Mouse (Mus musculus) MEL (cell line): Measurements from ENCODE around the gene Tcstv3. TPM values are rescaled to one million over a fixed set of nuclear protein-coding genes. Genes with fewer than 3 reads are reported as not detected.
"Not testable (repeated sequence)": the region's sequence is repeated elsewhere in the genome, so short reads cannot be mapped to it uniquely, and the experiment has no call there.

ENCODE experiments used
- DNase-seq: peaks from one replicate; pipeline ENCODE4 v3.0.0; 2011; ENCODE audit warnings: low read depth, low spot score
- H3K27ac ChIP-seq: 2 replicates; pipeline ENCODE4 v1.5.1; 2012; ENCODE audit warnings: low read depth, mild to moderate bottlenecking, control low read depth, low read length, moderate library complexity; ENCODE audit not compliant: control insufficient read depth
- H3K27me3 ChIP-seq, 2 experiments: fragments of 150-350 bp in 1 of 2; sonication (generic) in 1 of 2; 2 replicates each; pipeline ENCODE4 v1.6.1; 2012; ENCODE audit warnings: low read length in 2 of 2, mild to moderate bottlenecking in 2 of 2, improper control_type of control experiment in 1 of 2, moderate library complexity in 1 of 2; ENCODE audit not compliant: insufficient read depth in 2 of 2, control insufficient read depth in 1 of 2
- H3K36me3 ChIP-seq, 2 experiments: 2 replicates each; pipeline ENCODE4 v1.6.1; 2012 to 2014; ENCODE audit warnings: low read length in 2 of 2, improper control_type of control experiment in 1 of 2, inconsistent platforms in 1 of 2, mild to moderate bottlenecking in 1 of 2; ENCODE audit not compliant: insufficient read depth in 2 of 2, control insufficient read depth in 1 of 2
- H3K4me1 ChIP-seq, 2 experiments: fragments of 150-350 bp in 1 of 2; sonication (generic) in 1 of 2; 2 replicates each; pipeline ENCODE4 v1.6.1; 2012; ENCODE audit warnings: low read length in 2 of 2, improper control_type of control experiment in 1 of 2, mild to moderate bottlenecking in 1 of 2; ENCODE audit not compliant: insufficient read depth in 2 of 2, control insufficient read depth in 1 of 2
- H3K4me3 ChIP-seq, 2 experiments: fragments of 150-350 bp in 1 of 2; sonication (generic) in 1 of 2; 2 replicates each; pipeline ENCODE4 v1.5.1; 2012; ENCODE audit warnings: low read depth in 2 of 2, low read length in 2 of 2, mild to moderate bottlenecking in 2 of 2, moderate library complexity in 2 of 2, control low read depth in 1 of 2, improper control_type of control experiment in 1 of 2; ENCODE audit not compliant: control insufficient read depth in 1 of 2, insufficient read depth in 1 of 2
- H3K79me2 ChIP-seq: 2 replicates; pipeline ENCODE4 v1.6.1; 2012; ENCODE audit warnings: mild to moderate bottlenecking, low read length, moderate library complexity; ENCODE audit not compliant: control insufficient read depth, poor library complexity, insufficient read depth
- H3K9ac ChIP-seq: 2 replicates; pipeline ENCODE4 v1.6.1; 2012; ENCODE audit warnings: low read depth, mild to moderate bottlenecking, control low read depth, low read length, moderate library complexity; ENCODE audit not compliant: control insufficient read depth, poor library complexity, severe bottlenecking
- H3K9me3 ChIP-seq: fragments of 150-350 bp; sonication (generic); replicated peaks from 2 replicates; pipeline ENCODE4 v1.6.1; 2012; ENCODE audit warnings: mild to moderate bottlenecking, low read length, improper control_type of control experiment, moderate library complexity; ENCODE audit not compliant: insufficient read depth
- CHD1 ChIP-seq: IDR thresholded peaks from 2 replicates; pipeline ENCODE4 v1.6.1; 2012; ENCODE audit warnings: low read depth, mild to moderate bottlenecking, inconsistent platforms, low read length, improper control_type of control experiment
- CTCF ChIP-seq, 3 experiments: IDR thresholded peaks in 2 of 3; conservative IDR thresholded peaks in 1 of 3; 2 replicates each; pipeline ENCODE4 v1.5.1; 2011 to 2012; ENCODE audit warnings: low read length in 3 of 3, low read depth in 2 of 3, mild to moderate bottlenecking in 2 of 3, improper control_type of control experiment in 1 of 3, inconsistent platforms in 1 of 3, mixed read lengths in 1 of 3, moderate library complexity in 1 of 3; ENCODE audit not compliant: control insufficient read depth in 1 of 3, insufficient read depth in 1 of 3, poor library complexity in 1 of 3, severe bottlenecking in 1 of 3
- E2F4 ChIP-seq: IDR thresholded peaks from 2 replicates; pipeline ENCODE4 v1.6.1; 2011; ENCODE audit warnings: low read depth, low read length, improper control_type of control experiment, borderline replicate concordance
- GABPA ChIP-seq: IDR thresholded peaks from 2 replicates; pipeline ENCODE4 v1.6.1; 2012; ENCODE audit warnings: low read depth, mild to moderate bottlenecking, inconsistent platforms, low read length, improper control_type of control experiment, moderate library complexity
- MAFK ChIP-seq: IDR thresholded peaks from 2 replicates; pipeline ENCODE4 v1.6.1; 2011; ENCODE audit warnings: low read depth, mild to moderate bottlenecking, low read length, improper control_type of control experiment, borderline replicate concordance
- MAX ChIP-seq: IDR thresholded peaks from 2 replicates; pipeline ENCODE4 v1.6.1; 2011; ENCODE audit warnings: low read length, improper control_type of control experiment
- MAZ ChIP-seq: IDR thresholded peaks from 2 replicates; pipeline ENCODE4 v1.6.1; 2012; ENCODE audit warnings: low read depth, mild to moderate bottlenecking, inconsistent platforms, low read length, improper control_type of control experiment
- MEF2A ChIP-seq: IDR thresholded peaks from 2 replicates; pipeline ENCODE4 v1.6.1; 2014; ENCODE audit warnings: low read depth, mild to moderate bottlenecking, inconsistent platforms, low read length, improper control_type of control experiment; ENCODE audit not compliant: poor library complexity, insufficient replicate concordance, severe bottlenecking; ENCODE audit errors: extremely low read depth
- NRF1 ChIP-seq: IDR thresholded peaks from 2 replicates; pipeline ENCODE4 v1.6.1; 2014; ENCODE audit warnings: low read depth, mild to moderate bottlenecking, inconsistent platforms, low read length, improper control_type of control experiment, moderate library complexity; ENCODE audit not compliant: poor library complexity, insufficient read depth, severe bottlenecking
- POLR2A ChIP-seq, 2 experiments: IDR thresholded peaks; 2 replicates each; pipeline ENCODE4 v1.6.1; 2011 to 2012; ENCODE audit warnings: low read length in 2 of 2, mild to moderate bottlenecking in 2 of 2, control low read depth in 1 of 2, improper control_type of control experiment in 1 of 2, low read depth in 1 of 2, moderate library complexity in 1 of 2; ENCODE audit not compliant: control insufficient read depth in 1 of 2, insufficient read depth in 1 of 2, poor library complexity in 1 of 2
- POLR2AphosphoS2 ChIP-seq: IDR thresholded peaks from 2 replicates; pipeline ENCODE4 v1.6.1; 2011; ENCODE audit warnings: low read length, improper control_type of control experiment
- TAL1 ChIP-seq: IDR thresholded peaks from 2 replicates; pipeline ENCODE4 v1.6.1; 2012; ENCODE audit warnings: mild to moderate bottlenecking, inconsistent platforms, low read length, moderate library complexity, mixed read lengths
- USF2 ChIP-seq, 2 experiments: IDR thresholded peaks; 2 replicates each; pipeline ENCODE4 v1.6.1; 2011 to 2012; ENCODE audit warnings: improper control_type of control experiment in 2 of 2, low read length in 2 of 2, borderline replicate concordance in 1 of 2, inconsistent platforms in 1 of 2, low read depth in 1 of 2, mild to moderate bottlenecking in 1 of 2; ENCODE audit not compliant: insufficient read depth in 1 of 2
- ZMIZ1 ChIP-seq: IDR thresholded peaks from 2 replicates; pipeline ENCODE4 v1.6.1; 2012; ENCODE audit warnings: low read depth, mild to moderate bottlenecking, inconsistent platforms, low read length, improper control_type of control experiment, moderate library complexity
- polyA plus RNA-seq, 2 experiments: library from polyadenylated mRNA; stranded (reverse) in 1 of 2; unstranded in 1 of 2; fragments of >175 nt in 1 of 2; fragments of >200 nt in 1 of 2; gene quantifications; 2 replicates each; pipeline versions ENCODE4 v1.2.1 to v1.2.4; 2012; ENCODE audit warnings: low replicate concordance in 2 of 2, low read depth in 1 of 2; ENCODE audit not compliant: insufficient read length in 2 of 2, insufficient read depth in 1 of 2, missing spikeins in 1 of 2
- total RNA-seq: library from RNA; depleted of rRNA; stranded (reverse); fragments of 300-350 nt; gene quantifications from 2 replicates; pipeline ENCODE4 v1.2.3, GENCODE M21; 2012; rRNA removed

Tcstv3 gene
- total RNA-seq (not detected in 2 replicates), polyA plus RNA-seq (not detected)

GRCm38 (mm10) chr13:120316578-120316977, at the start of gene Tcstv3:
Gene Tcstv3 (plus strand): TSS chr13:120316878.
- not testable (repeated sequence) for H3K36me3 ChIP-seq, H3K4me1 ChIP-seq, DNase-seq, H3K9me3 ChIP-seq, H3K79me2 ChIP-seq, H3K27ac ChIP-seq, H3K27me3 ChIP-seq, H3K4me3 ChIP-seq, H3K9ac ChIP-seq

DNA sequence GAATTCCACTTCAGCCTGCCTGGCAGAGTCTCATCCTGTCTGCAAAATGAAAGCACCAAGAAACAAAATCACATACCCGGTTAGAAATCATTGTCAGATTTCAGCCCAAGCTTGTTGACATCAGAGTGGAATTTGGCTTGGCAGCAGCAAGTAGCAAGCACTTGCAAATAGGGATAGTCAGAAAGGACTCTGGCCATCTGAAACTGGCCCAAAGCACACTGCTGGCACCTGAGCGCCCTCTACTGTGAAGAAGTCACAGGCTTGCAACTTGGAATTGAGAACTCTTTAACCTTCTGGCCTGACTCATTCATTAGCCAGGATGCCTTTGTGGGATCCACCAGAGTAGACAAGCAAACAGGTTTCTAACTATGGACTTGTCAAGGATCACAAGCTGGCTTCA, 38.8 kb upstream of the Tcstv3 start:
- not testable (repeated sequence) for H3K79me2 ChIP-seq, H3K4me3 ChIP-seq, H3K9me3 ChIP-seq, H3K36me3 ChIP-seq, H3K9ac ChIP-seq, DNase-seq, H3K27ac ChIP-seq, H3K27me3 ChIP-seq, H3K4me1 ChIP-seq

- no peak for DNase-seq
- Histone ChIP-seq H3K9me3 (no peaks in the 10 kb centered on the region), H3K27me3 (no peaks in the 10 kb centered on the region), H3K9ac (no peak overlapping the region), H3K79me2 (no peaks in the 10 kb centered on the region), H3K27ac (no peak overlapping the region), H3K36me3 (no peaks in the 10 kb centered on the region), H3K4me3 (no peak overlapping the region), H3K4me1 (no peaks in the 10 kb centered on the region)
- TF ChIP-seq NRF1: no peak
- TF ChIP-seq POLR2A (IDR thresholded peaks at IDR 0.05; ENCODE audit: control insufficient read depth in 1 of 2, insufficient read depth in 1 of 2, low read depth in 1 of 2, low read length in 2 of 2, poor library complexity in 1 of 2): no peak
- no peak for TF ChIP-seq CHD1
- TF ChIP-seq CTCF (IDR thresholded peaks at IDR 0.05 in 2 of 3, conservative IDR thresholded peaks at IDR 0.05 in 1 of 3; ENCODE audit: control insufficient read depth in 1 of 3, insufficient read depth in 1 of 3, low read depth in 2 of 3, low read length in 3 of 3, poor library complexity in 1 of 3, severe bottlenecking in 1 of 3): no peak
- no peak for TF ChIP-seq E2F4
- TF ChIP-seq USF2 (IDR thresholded peaks at IDR 0.05; ENCODE audit: borderline replicate concordance in 1 of 2, insufficient read depth in 1 of 2, low read depth in 1 of 2, low read length in 2 of 2): no peak
- no peak for TF ChIP-seq MAX
- TF ChIP-seq MEF2A: no peak
- TF ChIP-seq POLR2AphosphoS2: no peak
- TF ChIP-seq MAFK: no peak
- TF ChIP-seq TAL1: no peak
- TF ChIP-seq ZMIZ1: no peak
- TF ChIP-seq MAZ: no peak
- TF ChIP-seq GABPA: no peak
These were observed 37.9 kb upstream of the Tcstv3 start for GRCm38 (mm10) chr13:120278784-120279183.
